Mouse (Mus musculus): ENCODE measurements around the gene Cyb5r3. TPM values are rescaled to one million over a fixed set of nuclear protein-coding genes. Genes with fewer than 3 reads are reported as not detected.

The Cyb5r3 gene
- total RNA-seq, 2 experiments from 2014 or later = 63.7 to 65.6 TPM

GRCm38 (mm10) chr15:83181800-83182330 is 9.5 kb upstream of the Cyb5r3 start:
- TF ChIP-seq CTCF (conservative IDR thresholded peaks at IDR 0.05) = no peak
- DNase-seq (ENCODE audit: low spot score in 2 of 2) = no peak
- Histone ChIP-seq H3K4me3 (no peak overlapping the region), H3K27ac (no peak overlapping the region)

GRCm38 (mm10) chr15:83180004-83180403 is 7.6 kb upstream of the Cyb5r3 start:
- no peak overlapping the region for H3K27ac ChIP-seq
- no peak overlapping the region for H3K4me3 ChIP-seq
- TF ChIP-seq CTCF (conservative IDR thresholded peaks at IDR 0.05) = no peak
- DNase-seq (ENCODE audit: low spot score in 2 of 2) = no peak

- no peak overlapping the region for H3K4me3 ChIP-seq
- H3K27ac ChIP-seq = no peak overlapping the region
- no peak for TF ChIP-seq CTCF (conservative IDR thresholded peaks at IDR 0.05)
- no peak for DNase-seq (ENCODE audit: low spot score in 2 of 2)
These were observed 4.3 kb upstream of the Cyb5r3 start for GRCm38 (mm10) chr15:83176653-83177052.

- DNase-seq (ENCODE audit: low spot score in 2 of 2) = no peak
- no peak for TF ChIP-seq CTCF (conservative IDR thresholded peaks at IDR 0.05)
- Histone ChIP-seq H3K4me3 (no peak overlapping the region), H3K27ac (no peak overlapping the region)
These were observed 1.8 kb upstream of the Cyb5r3 start for GRCm38 (mm10) chr15:83173914-83174884.

GRCm38 (mm10) chr15:83171712-83172481 is 495 bp downstream of the Cyb5r3 start:
- DNase-seq (ENCODE audit: low spot score in 2 of 2) = peak; percentile 96 to 97

GRCm38 (mm10) chr15:83170956-83171659 is 1.3 kb downstream of the Cyb5r3 start:
- Histone ChIP-seq H3K27ac (peak overlapping the region; percentile 96; the same call in 1 of the 2 replicates), H3K4me3 (peak overlapping the region; percentile 94)
- TF ChIP-seq CTCF (conservative IDR thresholded peaks at IDR 0.05) = no peak
- DNase-seq (ENCODE audit: low spot score in 2 of 2) = no peak

More at GRCm38 (mm10) chr15:83171712-83172481, 495 bp downstream of the Cyb5r3 start:
- peak overlapping the region; percentile 96 for H3K27ac ChIP-seq
- H3K4me3 ChIP-seq = peak overlapping the region; percentile 94
- TF ChIP-seq CTCF (conservative IDR thresholded peaks at IDR 0.05) = peak; percentile 65

GRCm38 (mm10) chr15:83169772-83170722 is 2.3 kb downstream of the Cyb5r3 start:
- Histone ChIP-seq H3K27ac (peak overlapping the region; percentile 43; the same call in 1 of the 2 replicates), H3K4me3 (no peak overlapping the region)
- no peak for TF ChIP-seq CTCF (conservative IDR thresholded peaks at IDR 0.05)
- DNase-seq (ENCODE audit: low spot score in 2 of 2) = no peak

GRCm38 (mm10) chr15:83168875-83169771 is 3.3 kb downstream of the Cyb5r3 start:
- H3K27ac ChIP-seq = no peak overlapping the region
- DNase-seq (ENCODE audit: low spot score in 2 of 2) = no peak
- no peak overlapping the region for H3K4me3 ChIP-seq
- no peak for TF ChIP-seq CTCF (conservative IDR thresholded peaks at IDR 0.05)

- no peak for TF ChIP-seq CTCF (conservative IDR thresholded peaks at IDR 0.05)
- Histone ChIP-seq H3K4me3 (no peak overlapping the region), H3K27ac (no peak overlapping the region)
- DNase-seq (ENCODE audit: low spot score in 2 of 2) = no peak
These were observed 4.1 kb downstream of the Cyb5r3 start for GRCm38 (mm10) chr15:83168311-83168710.

- peak overlapping the region; percentile 61; the same call in 1 of the 2 replicates for H3K27ac ChIP-seq
- TF ChIP-seq CTCF (conservative IDR thresholded peaks at IDR 0.05) = no peak
- DNase-seq (ENCODE audit: low spot score in 2 of 2) = no peak
These were observed 4.8 kb downstream of the Cyb5r3 start for GRCm38 (mm10) chr15:83167550-83168065.

More at GRCm38 (mm10) chr15:83167550-83168065, 4.8 kb downstream of the Cyb5r3 start:
- H3K4me3 ChIP-seq = no peak overlapping the region
